Mouse (Mus musculus): ENCODE results near the gene Efl1. TPM values are rescaled to one million over a fixed set of nuclear protein-coding genes. Genes with fewer than 3 reads are reported as not detected.

The Efl1 gene
- polyA plus RNA-seq (2014; fragmentation: Nextera tagmentation; extraction: Ambion mirVana), result 13.7 and 27.0 TPM in 2 replicates

DNA sequence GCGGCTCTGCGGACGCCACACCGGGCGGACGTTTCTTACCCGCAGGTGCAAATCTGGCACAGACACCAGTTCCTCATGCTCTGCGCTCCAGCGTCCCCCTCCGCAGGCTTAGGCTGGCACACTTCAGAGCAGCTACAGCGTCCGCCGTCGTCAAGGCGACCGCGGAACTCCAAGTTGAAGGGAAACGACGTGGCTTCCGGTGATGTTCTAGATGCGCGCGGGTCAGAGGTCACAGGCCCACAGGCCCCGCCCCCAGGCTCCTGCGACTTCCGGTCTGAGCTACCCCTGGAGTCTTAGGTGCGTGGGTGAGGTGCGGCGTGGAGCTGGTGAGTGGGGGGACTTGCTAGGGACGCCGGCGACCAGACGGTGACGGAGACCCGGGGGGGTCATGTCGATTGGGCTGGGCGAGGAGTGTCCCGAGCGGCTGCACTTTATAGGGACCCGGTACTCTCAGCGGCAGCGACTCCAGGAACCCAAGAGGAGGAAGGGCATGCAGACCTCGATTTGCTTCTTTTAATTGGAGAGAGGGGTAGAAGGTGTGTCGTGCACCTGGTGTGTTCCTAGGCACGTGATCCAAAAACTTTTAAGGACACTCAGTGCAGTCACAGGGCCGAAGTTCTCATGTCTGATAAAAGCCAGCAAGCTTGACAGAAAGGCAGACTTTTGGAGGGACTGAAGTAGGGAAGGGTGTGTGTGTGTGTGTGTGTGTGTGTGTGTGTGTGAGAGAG lies at the start of gene Efl1, which contains the start of gene Saxo2:
Gene Efl1 (plus strand): TSS at position 262 of the 728 bp plus-strand sequence.
Gene Saxo2 (minus strand): TSS at position 176 of the 728 bp plus-strand sequence.
- H3K4me2 ChIP-seq (replicated peaks; ENCODE audit: low read depth, low read length), result peak within 1 kb of the TSS; percentile 56
- under 1% methylated on average over 46 of the region's 46 CpGs for WGBS
- 0 out of 2 replicates have a peak, but pooled peaks cover 4% of the 10 kb centered on the region for H3K4me1 ChIP-seq (ENCODE audit: control insufficient read depth, insufficient read depth, low read length)
- H3K4me3 ChIP-seq (ENCODE audit: low read length), result peak within 1 kb of the TSS; percentile 74
- peak; percentile 99 for ATAC-seq (ENCODE audit: low FRiP score, low TSS enrichment)
- H3K36me3 ChIP-seq (ENCODE audit: control insufficient read depth, insufficient read depth, low read length), result peaks cover 7% of the 10 kb centered on the region; the same call in 1 of the 2 replicates
- H3K9me3 ChIP-seq (ENCODE audit: control insufficient read depth, low read length), result no peaks in the 10 kb centered on the region
- H3K27me3 ChIP-seq (ENCODE audit: control insufficient read depth, insufficient read depth, low read length), result no peaks in the 10 kb centered on the region
- peak within 1 kb of the TSS; percentile 70 for H3K9ac ChIP-seq (ENCODE audit: low read depth, low read length)
- H3K27ac ChIP-seq (ENCODE audit: low read depth, low read length), result no peak within 1 kb of the TSS

DNA sequence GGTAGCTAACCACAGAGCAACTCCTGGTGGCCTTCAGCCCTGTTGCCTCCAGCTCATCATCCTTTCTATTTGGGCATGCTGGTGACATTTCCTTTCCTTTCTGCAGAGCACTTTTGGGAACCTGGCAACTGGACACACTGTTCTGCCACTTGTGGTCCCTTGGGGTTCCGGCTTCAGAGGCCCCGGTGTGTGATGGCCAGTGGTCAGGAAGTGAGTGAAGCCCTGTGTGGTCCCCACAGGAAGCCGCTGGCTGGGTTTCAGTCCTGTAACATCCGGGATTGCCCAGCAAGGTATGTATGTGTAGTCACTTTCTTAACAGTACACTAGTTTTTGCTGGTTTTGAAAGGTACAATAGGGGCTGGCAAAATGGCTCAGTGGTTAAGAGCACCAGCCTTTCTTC lies 46.4 kb upstream of the Efl1 start:
- ATAC-seq (ENCODE audit: low FRiP score, low TSS enrichment), result no peak
- H3K9me3 ChIP-seq (ENCODE audit: control insufficient read depth, low read length), result no peaks in the 10 kb centered on the region
- no peaks in the 10 kb centered on the region for H3K36me3 ChIP-seq (ENCODE audit: control insufficient read depth, insufficient read depth, low read length)
- no peaks in the 10 kb centered on the region for H3K4me1 ChIP-seq (ENCODE audit: control insufficient read depth, insufficient read depth, low read length)
- no peak overlapping the region for H3K27ac ChIP-seq (ENCODE audit: low read depth, low read length)
- 86% methylated on average over 4 of the region's 4 CpGs for WGBS
- H3K4me2 ChIP-seq (replicated peaks; ENCODE audit: low read depth, low read length), result no peak overlapping the region
- H3K4me3 ChIP-seq (ENCODE audit: low read length), result no peak overlapping the region
- no peaks in the 10 kb centered on the region for H3K27me3 ChIP-seq (ENCODE audit: control insufficient read depth, insufficient read depth, low read length)
- no peak overlapping the region for H3K9ac ChIP-seq (ENCODE audit: low read depth, low read length)

DNA sequence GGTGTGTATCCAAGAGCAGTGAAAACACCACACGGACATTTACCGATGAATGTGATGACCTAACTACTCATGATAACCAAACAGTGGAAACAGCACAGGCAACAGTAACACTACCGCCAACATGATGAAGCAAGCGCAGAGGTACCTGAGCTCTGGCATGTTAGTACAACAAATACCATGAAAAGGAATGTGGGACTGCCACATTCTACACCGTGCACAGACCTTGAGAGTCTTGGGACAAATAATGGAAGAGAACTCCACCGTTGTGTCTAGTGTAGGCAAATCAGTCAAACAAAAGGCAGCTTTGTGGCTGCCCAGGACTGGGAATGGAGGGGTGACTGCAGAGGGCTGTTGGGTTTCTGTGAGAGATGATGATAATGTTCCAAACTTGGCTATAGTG lies 43.0 kb upstream of the Efl1 start:
- no peaks in the 10 kb centered on the region for H3K27me3 ChIP-seq (ENCODE audit: control insufficient read depth, insufficient read depth, low read length)
- no peaks in the 10 kb centered on the region for H3K4me1 ChIP-seq (ENCODE audit: control insufficient read depth, insufficient read depth, low read length)
- no peak overlapping the region for H3K4me3 ChIP-seq (ENCODE audit: low read length)
- WGBS, result 90% methylated on average over 6 of the region's 6 CpGs
- no peaks in the 10 kb centered on the region for H3K9me3 ChIP-seq (ENCODE audit: control insufficient read depth, low read length)
- H3K27ac ChIP-seq (ENCODE audit: low read depth, low read length), result no peak overlapping the region
- H3K4me2 ChIP-seq (replicated peaks; ENCODE audit: low read depth, low read length), result no peak overlapping the region
- no peak overlapping the region for H3K9ac ChIP-seq (ENCODE audit: low read depth, low read length)
- no peak for ATAC-seq (ENCODE audit: low FRiP score, low TSS enrichment)
- no peaks in the 10 kb centered on the region for H3K36me3 ChIP-seq (ENCODE audit: control insufficient read depth, insufficient read depth, low read length)

- no peaks in the 10 kb centered on the region for H3K9me3 ChIP-seq (ENCODE audit: control insufficient read depth, low read length)
- H3K4me3 ChIP-seq (ENCODE audit: low read length), result no peak overlapping the region
- WGBS, result 64% methylated on average over 3 of the region's 3 CpGs
- H3K36me3 ChIP-seq (ENCODE audit: control insufficient read depth, insufficient read depth, low read length), result no peaks in the 10 kb centered on the region
- no peaks in the 10 kb centered on the region for H3K4me1 ChIP-seq (ENCODE audit: control insufficient read depth, insufficient read depth, low read length)
- H3K27me3 ChIP-seq (ENCODE audit: control insufficient read depth, insufficient read depth, low read length), result no peaks in the 10 kb centered on the region
- H3K4me2 ChIP-seq (replicated peaks; ENCODE audit: low read depth, low read length), result no peak overlapping the region
- no peak for ATAC-seq (ENCODE audit: low FRiP score, low TSS enrichment)
- no peak overlapping the region for H3K9ac ChIP-seq (ENCODE audit: low read depth, low read length)
- H3K27ac ChIP-seq (ENCODE audit: low read depth, low read length), result no peak overlapping the region
Measured at GRCm38 (mm10) chr7:82609629-82610028, 38.8 kb upstream of the Efl1 start.

DNA sequence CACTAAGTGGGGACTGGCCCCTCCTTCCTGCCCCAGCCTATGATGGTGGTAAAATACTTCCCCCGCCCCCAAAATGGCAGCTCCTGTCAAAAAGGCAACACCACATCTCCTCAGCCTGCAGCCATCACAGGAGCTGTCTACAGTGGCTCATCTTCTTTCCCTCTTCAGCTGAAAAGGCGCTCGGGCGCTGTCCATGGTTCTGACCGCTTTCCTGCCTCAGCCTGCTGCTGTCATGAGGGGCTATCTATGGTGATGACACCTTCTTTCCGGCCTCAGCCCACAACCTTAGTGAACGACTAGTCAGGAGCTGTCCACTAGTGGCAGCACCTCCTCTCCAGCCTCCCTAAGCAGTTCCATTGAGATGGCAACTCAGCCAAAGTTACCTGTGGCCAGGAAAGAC lies 23.1 kb upstream of the Efl1 start:
- Histone ChIP-seq H3K27me3 (ENCODE audit: control insufficient read depth, insufficient read depth, low read length) (no peaks in the 10 kb centered on the region), H3K36me3 (ENCODE audit: control insufficient read depth, insufficient read depth, low read length) (no peaks in the 10 kb centered on the region), H3K4me1 (ENCODE audit: control insufficient read depth, insufficient read depth, low read length) (no peaks in the 10 kb centered on the region), H3K9me3 (ENCODE audit: control insufficient read depth, low read length) (no peaks in the 10 kb centered on the region), H3K27ac (ENCODE audit: low read depth, low read length) (no peak overlapping the region), H3K4me3 (ENCODE audit: low read length) (no peak overlapping the region), H3K4me2 (replicated peaks; ENCODE audit: low read depth, low read length) (no peak overlapping the region), H3K9ac (ENCODE audit: low read depth, low read length) (no peak overlapping the region)
- peak; percentile 60; the same call in 1 of the 2 replicates for ATAC-seq (ENCODE audit: low FRiP score, low TSS enrichment)
- WGBS, result 16% methylated on average over 7 of the region's 7 CpGs

DNA sequence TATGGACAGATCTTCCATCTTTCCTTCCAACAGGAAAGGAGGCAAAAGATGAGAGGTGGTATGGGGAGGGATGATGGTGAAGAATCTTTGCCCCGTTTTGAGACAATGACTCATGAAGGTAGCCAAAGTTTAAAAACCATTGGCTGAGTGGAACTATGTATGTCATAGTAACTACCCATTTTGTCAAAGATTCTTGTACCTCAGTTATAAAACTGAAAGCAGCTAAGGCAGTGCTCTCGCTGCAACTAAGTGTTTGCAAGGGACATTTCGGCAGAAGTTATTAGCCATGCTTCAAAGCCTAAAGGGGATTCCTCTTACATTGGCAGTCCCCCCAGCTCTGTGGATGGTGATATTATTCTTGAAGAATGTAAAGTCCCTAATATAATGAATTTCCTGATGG lies 1.2 kb upstream of the Efl1 start:
- ATAC-seq (ENCODE audit: low FRiP score, low TSS enrichment), result no peak
- Histone ChIP-seq H3K9ac (ENCODE audit: low read depth, low read length) (no peak overlapping the region), H3K4me2 (replicated peaks; ENCODE audit: low read depth, low read length) (no peak overlapping the region), H3K27me3 (ENCODE audit: control insufficient read depth, insufficient read depth, low read length) (no peaks in the 10 kb centered on the region), H3K9me3 (ENCODE audit: control insufficient read depth, low read length) (no peaks in the 10 kb centered on the region), H3K27ac (ENCODE audit: low read depth, low read length) (no peak overlapping the region), H3K36me3 (ENCODE audit: control insufficient read depth, insufficient read depth, low read length) (peaks cover 5% of the 10 kb centered on the region; the same call in 1 of the 2 replicates), H3K4me3 (ENCODE audit: low read length) (no peak overlapping the region), H3K4me1 (ENCODE audit: control insufficient read depth, insufficient read depth, low read length) (0 out of 2 replicates have a peak, but pooled peaks cover 4% of the 10 kb centered on the region)
- whole genome bisulfite sequencing, result 85% methylated on average over 3 of the region's 3 CpGs

- no peak for ATAC-seq (ENCODE audit: low FRiP score, low TSS enrichment)
- 0 out of 2 replicates have a peak, but pooled peaks cover 4% of the 10 kb centered on the region for H3K4me1 ChIP-seq (ENCODE audit: control insufficient read depth, insufficient read depth, low read length)
- peak overlapping the region; percentile 74 for H3K4me3 ChIP-seq (ENCODE audit: low read length)
- H3K27ac ChIP-seq (ENCODE audit: low read depth, low read length), result no peak overlapping the region
- H3K36me3 ChIP-seq (ENCODE audit: control insufficient read depth, insufficient read depth, low read length), result peaks cover 7% of the 10 kb centered on the region; the same call in 1 of the 2 replicates
- no peaks in the 10 kb centered on the region for H3K27me3 ChIP-seq (ENCODE audit: control insufficient read depth, insufficient read depth, low read length)
- peak overlapping the region; percentile 70 for H3K9ac ChIP-seq (ENCODE audit: low read depth, low read length)
- H3K9me3 ChIP-seq (ENCODE audit: control insufficient read depth, low read length), result no peaks in the 10 kb centered on the region
- H3K4me2 ChIP-seq (replicated peaks; ENCODE audit: low read depth, low read length), result peak overlapping the region; percentile 56
- 38% methylated on average over 4 of the region's 4 CpGs for WGBS
Measured at GRCm38 (mm10) chr7:82647909-82648308, 505 bp upstream of the Efl1 start.

GRCm38 (mm10) chr7:82649081-82649445 lies 649 bp downstream of the Efl1 start:
- Histone ChIP-seq H3K27ac (ENCODE audit: low read depth, low read length) (no peak overlapping the region), H3K27me3 (ENCODE audit: control insufficient read depth, insufficient read depth, low read length) (no peaks in the 10 kb centered on the region), H3K4me3 (ENCODE audit: low read length) (peak overlapping the region; percentile 74), H3K9me3 (ENCODE audit: control insufficient read depth, low read length) (no peaks in the 10 kb centered on the region), H3K36me3 (ENCODE audit: control insufficient read depth, insufficient read depth, low read length) (peaks cover 7% of the 10 kb centered on the region; the same call in 1 of the 2 replicates), H3K9ac (ENCODE audit: low read depth, low read length) (0 out of 2 replicates have a peak overlapping the region, but pooled peaks have one; percentile 70), H3K4me2 (replicated peaks; ENCODE audit: low read depth, low read length) (peak overlapping the region; percentile 56), H3K4me1 (ENCODE audit: control insufficient read depth, insufficient read depth, low read length) (0 out of 2 replicates have a peak, but pooled peaks cover 4% of the 10 kb centered on the region)
- no peak; the same call in 1 of the 2 replicates for ATAC-seq (ENCODE audit: low FRiP score, low TSS enrichment)
- WGBS, result 27% methylated on average over 6 of the region's 6 CpGs

DNA sequence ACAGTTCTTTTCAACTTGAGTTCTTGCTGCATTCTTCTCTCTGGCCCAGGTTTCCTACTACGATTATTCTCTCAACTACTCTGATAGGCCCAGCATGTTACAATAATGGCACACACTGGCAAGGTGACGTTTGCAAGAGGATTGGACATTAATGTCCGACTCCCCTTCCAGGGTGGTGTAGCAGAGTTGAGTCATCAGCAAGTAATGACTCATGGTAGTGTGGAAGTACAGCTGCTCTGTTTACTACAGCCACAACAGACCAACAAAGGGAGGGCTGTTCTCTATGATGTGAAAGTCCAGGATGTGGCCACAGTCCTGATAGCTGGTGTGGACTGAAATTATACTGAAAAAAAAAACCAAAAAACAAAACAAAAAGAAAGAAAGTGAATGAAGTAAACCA lies 16.2 kb downstream of the Efl1 start:
- Histone ChIP-seq H3K36me3 (ENCODE audit: control insufficient read depth, insufficient read depth, low read length) (peaks cover 17% of the 10 kb centered on the region), H3K9ac (ENCODE audit: low read depth, low read length) (no peak overlapping the region)
- 87% methylated on average over 3 of the region's 3 CpGs for WGBS

More for the DNA sequence above, 16.2 kb downstream of the Efl1 start:
- no peak overlapping the region for H3K4me3 ChIP-seq (ENCODE audit: low read length)
- H3K4me1 ChIP-seq (ENCODE audit: control insufficient read depth, insufficient read depth, low read length), result no peaks in the 10 kb centered on the region
- H3K27me3 ChIP-seq (ENCODE audit: control insufficient read depth, insufficient read depth, low read length), result no peaks in the 10 kb centered on the region
- no peak overlapping the region for H3K4me2 ChIP-seq (replicated peaks; ENCODE audit: low read depth, low read length)
- ATAC-seq (ENCODE audit: low FRiP score, low TSS enrichment), result no peak
- H3K9me3 ChIP-seq (ENCODE audit: control insufficient read depth, low read length), result no peaks in the 10 kb centered on the region
- H3K27ac ChIP-seq (ENCODE audit: low read depth, low read length), result no peak overlapping the region

Measured in kidney, embryonic 14.5 days (tissue).